Comparison of ENCODE assay signal across 9 mouse cellular contexts in the genomic region with DNA sequence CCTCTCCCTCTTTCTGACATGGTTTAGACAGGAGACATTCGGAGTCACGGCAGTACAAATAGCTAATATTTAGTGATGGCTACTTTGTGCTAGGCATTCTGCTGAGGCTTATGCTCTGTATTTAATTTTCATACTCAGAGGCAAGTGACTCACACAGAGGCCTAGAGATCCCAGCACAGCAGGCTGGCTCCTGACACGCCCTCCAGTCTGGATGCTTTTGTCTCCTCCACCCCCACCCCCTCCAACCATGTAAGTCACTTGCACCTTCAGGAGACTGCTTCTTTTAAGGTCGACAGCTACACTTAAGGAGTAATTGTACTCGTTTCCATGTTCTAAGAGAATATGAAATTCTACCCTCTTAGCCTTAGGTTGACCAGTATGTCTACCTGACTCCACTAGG. TPM values are rescaled to one million over a fixed set of nuclear protein-coding genes. Genes with fewer than 3 reads are reported as not detected.
DNase-seq lines count a peak whose midpoint lies in the region; ATAC-seq lines count a peak whose summit lies in the region.
"Had no signal": no experiment of that assay in that cellular context is flagged by ENCODE, and none has a peak within 500 bp of the region (broad histone marks: within the 10 kb centered on the region; RNA-seq: fewer than 3 reads in every experiment).

No protein-coding gene starts in this region.

- ATAC-seq in embryonic facial prominence, embryonic 14.5 days (ENCODE audit: low read depth): no peak

- no peaks in the 10 kb centered on the region for H3K9me3 ChIP-seq in embryonic facial prominence, embryonic 14.5 days (ENCODE audit: control insufficient read depth, low read length)

- DNase-seq in heart, adult 11 months: peak; percentile 55
- DNase-seq in heart, postnatal 36 days: no peak
- DNase-seq in 3134 (ENCODE audit: extremely low read depth, insufficient read length, low spot score): peak; percentile 71
- DNase-seq in embryonic facial prominence, embryonic 14.5 days (ENCODE audit: low spot score): peak; percentile 36
- no peak for DNase-seq in left cerebral cortex, postnatal 10 days (ENCODE audit: extremely low spot score in 1 of 2, low spot score in 2 of 2)
- no peak for DNase-seq in natural killer cell, adult 2 months (ENCODE audit: low spot score in 2 of 2)
- DNase-seq in kidney, postnatal 10 days: no peak
- DNase-seq: cerebellum, adult 11-12 months had no signal

- WGBS in embryonic facial prominence, embryonic 14.5 days: 49% methylated on average over 5 of the region's 5 CpGs
- 82% methylated on average over 5 of the region's 5 CpGs for WGBS in macrophage (ENCODE audit: missing documents)

- no peak overlapping the region for H3K27ac ChIP-seq in embryonic facial prominence, embryonic 14.5 days (replicated peaks; ENCODE audit: low read depth, low read length)
- H3K27ac ChIP-seq in macrophage: peak overlapping the region; percentile 95

- no peaks in the 10 kb centered on the region for H3K36me3 ChIP-seq in embryonic facial prominence, embryonic 14.5 days (ENCODE audit: control insufficient read depth, insufficient read depth, low read length)
- no peaks in the 10 kb centered on the region for H3K36me3 ChIP-seq in macrophage (ENCODE audit: inconsistent target)

- peak overlapping the region; percentile 67; the same call in 1 of the 2 replicates for H3K4me2 ChIP-seq in embryonic facial prominence, embryonic 14.5 days (ENCODE audit: low read depth, low read length)

- no peaks in the 10 kb centered on the region for H3K79me2 ChIP-seq in macrophage (ENCODE audit: inconsistent target)

- H3K4me3 ChIP-seq in embryonic facial prominence, embryonic 14.5 days (ENCODE audit: low read depth, low read length): no peak overlapping the region
- H3K4me3 ChIP-seq in macrophage (ENCODE audit: inconsistent target): no peak overlapping the region

- H3K27me3 ChIP-seq in embryonic facial prominence, embryonic 14.5 days (replicated peaks; ENCODE audit: control insufficient read depth, insufficient read depth, low read length): no peaks in the 10 kb centered on the region

- peaks cover 19% of the 10 kb centered on the region for H3K4me1 ChIP-seq in embryonic facial prominence, embryonic 14.5 days (ENCODE audit: control insufficient read depth, insufficient read depth, low read length)

- no peak overlapping the region for H3K9ac ChIP-seq in embryonic facial prominence, embryonic 14.5 days (ENCODE audit: low read depth, low read length)

- intact Hi-C loops in heart, postnatal 36 days (cut with DNase I): no loop called here
- intact Hi-C loops in left cerebral cortex, postnatal 10 days (cut with DNase I): no loop called here

RNA-seq across cellular contexts. Expression of gene Sh3bp4, which starts 1.4 kb away (rescaled TPM):
- 10 to 100 TPM; 11.3 to 11.8 TPM for total RNA-seq in heart, postnatal 36 days (2021)
- polyA plus RNA-seq in embryonic facial prominence, embryonic 14.5 days (2014; fragmentation: Nextera tagmentation; extraction: Ambion mirVana): 23.1 and 24.0 TPM in 2 replicates
- 10 to 100 TPM in 7 of 26 experiments, 1 to 10 TPM in 19; 1.9 to 29.8 (median 5.8) TPM for total RNA-seq in macrophage (2018; cell fraction: chromatin; rRNA removed)
- 10 to 100 TPM in 2 of 26 experiments, 1 to 10 TPM in 24; 2.2 to 19.5 (median 6.0) TPM for total RNA-seq in macrophage (2018; cell fraction: cytosol; rRNA removed)
- 10 to 100 TPM in 4 of 26 experiments, 1 to 10 TPM in 22; 1.3 to 27.4 (median 7.3) TPM for total RNA-seq in macrophage (2018; cell fraction: nucleus; rRNA removed)
- polyA plus RNA-seq in macrophage (2018): 1.9 to 2.1 TPM (median 2.1 TPM) in 3 replicates
- 10 to 100 TPM; 24.4 to 25.9 TPM for total RNA-seq in left cerebral cortex, postnatal 10 days (2021)

Comparison
In these comparisons a context has a peak if more than half of its experiments do, and no peak if none do; other contexts are left out.
1. DNase-seq: peak in heart, adult 11 months (single experiment), 3134 (single experiment) and embryonic facial prominence, embryonic 14.5 days (single experiment); none in heart, postnatal 36 days (0 of 2), left cerebral cortex, postnatal 10 days (0 of 2), natural killer cell, adult 2 months (0 of 2) and kidney, postnatal 10 days (single experiment).